Mouse (Mus musculus) brain, embryonic 18.5 days (tissue): ENCODE results near the gene Adamts12.
A peak's percentile ranks its signal among the peaks of the same experiment; 100 is the strongest.

Experiments
- DNase-seq: peaks from one replicate; pipeline ENCODE4 v3.0.0-alpha.2; 2012; ENCODE audit warnings: low read depth, low spot score

Gene Adamts12

GRCm38 (mm10) chr15:11287780-11288179 is 223.2 kb downstream of the Adamts12 start:
- no peak for DNase-seq

- no peak for DNase-seq
Observed at GRCm38 (mm10) chr15:11292246-11292645, 227.7 kb downstream of the Adamts12 start.

GRCm38 (mm10) chr15:11295016-11295415 is 230.4 kb downstream of the Adamts12 start:
- no peak for DNase-seq

GRCm38 (mm10) chr15:11297960-11298359 is 233.4 kb downstream of the Adamts12 start:
- no peak for DNase-seq

GRCm38 (mm10) chr15:11317077-11317476 is 252.5 kb downstream of the Adamts12 start:
- no peak for DNase-seq

GRCm38 (mm10) chr15:11320481-11320880 is 255.9 kb downstream of the Adamts12 start:
- no peak for DNase-seq

- DNase-seq = no peak
Observed at GRCm38 (mm10) chr15:11339467-11340180, 275.0 kb downstream of the Adamts12 start.

GRCm38 (mm10) chr15:11355865-11356264 is 291.3 kb downstream of the Adamts12 start:
- no peak for DNase-seq

- DNase-seq = no peak
Observed at GRCm38 (mm10) chr15:11357501-11357900, 292.9 kb downstream of the Adamts12 start.

- no peak for DNase-seq
Observed at GRCm38 (mm10) chr15:11360888-11361287, 296.3 kb downstream of the Adamts12 start.

- DNase-seq = no peak
Observed at GRCm38 (mm10) chr15:11361824-11362223, 297.2 kb downstream of the Adamts12 start.

- no peak for DNase-seq
Observed at GRCm38 (mm10) chr15:11364112-11364511, 299.5 kb downstream of the Adamts12 start.

GRCm38 (mm10) chr15:11364795-11365194 is 300.2 kb downstream of the Adamts12 start:
- peak; percentile 24 for DNase-seq

- DNase-seq = no peak
Observed at GRCm38 (mm10) chr15:11369572-11369971, 305.0 kb downstream of the Adamts12 start.

- DNase-seq = no peak
Observed at GRCm38 (mm10) chr15:11370477-11371085, 306.0 kb downstream of the Adamts12 start.

GRCm38 (mm10) chr15:11379431-11380086 is 315.0 kb downstream of the Adamts12 start:
- DNase-seq = no peak

- DNase-seq = peak; percentile 20
Observed at GRCm38 (mm10) chr15:11380087-11380530, 315.5 kb downstream of the Adamts12 start.

- no peak for DNase-seq
Observed at GRCm38 (mm10) chr15:11380616-11381015, 316.0 kb downstream of the Adamts12 start.

- DNase-seq = no peak
Observed at GRCm38 (mm10) chr15:11382585-11382984, 318.0 kb downstream of the Adamts12 start.

- no peak for DNase-seq
Observed at GRCm38 (mm10) chr15:11383796-11384195, 319.2 kb downstream of the Adamts12 start.

- no peak for DNase-seq
Observed at GRCm38 (mm10) chr15:11392903-11393302, 328.3 kb downstream of the Adamts12 start.

GRCm38 (mm10) chr15:11396421-11396820 is 331.8 kb downstream of the Adamts12 start:
- no peak for DNase-seq
